Mouse (Mus musculus) embryonic facial prominence, embryonic 13.5 days (tissue): ENCODE measurements around the gene Cd101. TPM values are rescaled to one million over a fixed set of nuclear protein-coding genes. Genes with fewer than 3 reads are reported as not detected.

Source experiments
- ATAC-seq: fragments of 200-750 bp; cut with Nextera tagmentation; 2 replicates; pipeline ENCODE4 v1.8.0; 2017; ENCODE audit warnings: low read depth; ENCODE audit not compliant: insufficient number of reproducible peaks, insufficient read depth, low FRiP score, low TSS enrichment
- H3K27ac ChIP-seq: fragments of 300-500 bp; sonication (generic); 2 replicates; pipeline ENCODE4 v1.5.1; 2015; ENCODE audit warnings: moderate library complexity, mild to moderate bottlenecking, inconsistent platforms
- H3K27me3 ChIP-seq: fragments of 300-500 bp; sonication (generic); 2 replicates; pipeline ENCODE4 v1.6.1; 2015; ENCODE audit warnings: mild to moderate bottlenecking, inconsistent platforms
- H3K36me3 ChIP-seq: fragments of 300-500 bp; sonication (generic); 2 replicates; pipeline ENCODE4 v1.6.1; 2015; ENCODE audit warnings: mild to moderate bottlenecking, inconsistent platforms
- H3K4me1 ChIP-seq: fragments of 300-500 bp; sonication (generic); 2 replicates; pipeline ENCODE4 v1.6.1; 2015; ENCODE audit warnings: inconsistent platforms
- H3K4me2 ChIP-seq: fragments of 300-500 bp; sonication (generic); 2 replicates; pipeline ENCODE4 v1.6.1; 2015; ENCODE audit warnings: moderate library complexity, mild to moderate bottlenecking, inconsistent platforms
- H3K4me3 ChIP-seq: fragments of 300-500 bp; sonication (generic); 2 replicates; pipeline ENCODE4 v1.5.1; 2015; ENCODE audit warnings: mild to moderate bottlenecking, inconsistent platforms
- H3K9ac ChIP-seq: fragments of 300-500 bp; sonication (generic); 2 replicates; pipeline ENCODE4 v1.6.1; 2015; ENCODE audit warnings: mild to moderate bottlenecking, inconsistent platforms
- H3K9me3 ChIP-seq: fragments of 300-500 bp; sonication (generic); 2 replicates; pipeline ENCODE4 v1.6.1; 2016; ENCODE audit warnings: inconsistent platforms
- WGBS: fragments of 180-500 bp; shearing (Covaris S2); methylation state at CpG from one replicate; pipeline ENCODE4 v1.1.7; 2015; ENCODE audit warnings: mixed read lengths; 5-methylcytosine and 5-hydroxymethylcytosine counted together
- polyA plus RNA-seq: library from polyadenylated mRNA; unstranded; fragments of >200 nt; fragmentation: Nextera tagmentation; extraction: Ambion mirVana; gene quantifications from 2 replicates; pipeline ENCODE4 v1.2.1, GENCODE M21; 2015

The Cd101 gene
- polyA plus RNA-seq, 1 experiment from 2014 or later = 0.10 TPM

DNA sequence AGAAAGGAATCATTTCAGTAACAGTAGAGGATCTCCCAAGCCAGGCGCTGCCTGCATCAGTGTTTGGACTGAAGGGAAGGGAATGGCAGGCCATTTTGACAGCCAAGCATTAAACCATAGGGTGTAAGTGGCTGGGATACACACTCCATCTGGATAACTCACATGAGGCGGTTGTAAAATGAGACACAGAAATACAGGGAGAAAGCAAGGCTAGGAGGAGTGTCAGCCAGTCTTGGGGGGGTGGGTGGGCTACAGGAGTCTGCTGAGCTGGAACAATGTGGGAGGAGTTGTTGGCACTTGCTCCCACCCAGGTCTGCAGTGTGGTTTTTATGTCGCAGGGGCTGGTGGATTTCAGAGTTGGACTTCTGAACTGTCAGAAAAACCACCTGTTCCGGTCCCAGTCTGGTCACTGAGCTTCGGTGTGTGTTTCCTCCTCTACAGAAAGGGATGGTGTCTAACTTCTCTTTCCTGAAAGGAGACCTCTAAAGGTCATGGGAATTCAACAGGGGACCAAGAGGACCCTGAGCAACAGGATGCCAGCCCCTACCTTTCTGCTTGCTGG, 8.7 kb upstream of the Cd101 start:
- Histone ChIP-seq H3K36me3 (peaks cover 33% of the 10 kb centered on the region), H3K9ac (no peak overlapping the region), H3K4me2 (no peak overlapping the region), H3K27ac (no peak overlapping the region), H3K4me3 (no peak overlapping the region), H3K27me3 (no peaks in the 10 kb centered on the region), H3K9me3 (no peaks in the 10 kb centered on the region), H3K4me1 (peaks cover 43% of the 10 kb centered on the region)
- WGBS = 73% methylated on average over 5 of the region's 5 CpGs
- ATAC-seq = no peak

GRCm38 (mm10) chr3:101036001-101036400, 6.6 kb upstream of the Cd101 start:
- Histone ChIP-seq H3K4me2 (no peak overlapping the region), H3K4me3 (no peak overlapping the region), H3K4me1 (peaks cover 43% of the 10 kb centered on the region), H3K27me3 (no peaks in the 10 kb centered on the region), H3K27ac (no peak overlapping the region), H3K36me3 (peaks cover 17% of the 10 kb centered on the region), H3K9ac (no peak overlapping the region), H3K9me3 (no peaks in the 10 kb centered on the region)
- 90% methylated on average over 2 of the region's 2 CpGs for whole genome bisulfite sequencing
- no peak for ATAC-seq

DNA sequence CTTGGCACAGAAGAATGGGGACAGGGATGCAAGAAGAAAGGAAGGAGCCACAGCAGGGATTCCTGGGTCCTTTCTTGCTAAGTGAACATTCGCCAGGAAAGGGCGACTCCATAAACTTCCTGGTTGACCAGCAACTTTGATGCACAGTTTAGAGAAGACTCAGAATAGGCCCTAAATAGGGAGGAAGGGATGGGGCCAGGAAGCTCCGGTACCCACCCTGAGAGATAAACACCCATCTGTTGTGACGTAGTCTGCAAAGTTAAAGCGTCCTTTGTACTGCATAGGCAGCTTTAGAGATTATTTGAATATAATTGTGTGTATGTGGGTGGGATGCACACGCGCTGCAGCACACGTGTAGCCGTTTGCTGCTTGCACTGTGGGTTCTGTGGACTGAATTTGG, 5.2 kb upstream of the Cd101 start:
- no peaks in the 10 kb centered on the region for H3K9me3 ChIP-seq
- H3K36me3 ChIP-seq = peaks cover 7% of the 10 kb centered on the region; the same call in 1 of the 2 replicates
- WGBS = 93% methylated on average over 9 of the region's 9 CpGs
- peaks cover 36% of the 10 kb centered on the region for H3K4me1 ChIP-seq
- no peak overlapping the region for H3K4me3 ChIP-seq
- H3K4me2 ChIP-seq = no peak overlapping the region
- H3K9ac ChIP-seq = no peak overlapping the region
- H3K27ac ChIP-seq = no peak overlapping the region
- ATAC-seq = no peak
- H3K27me3 ChIP-seq = no peaks in the 10 kb centered on the region

GRCm38 (mm10) chr3:101033644-101034043, 4.3 kb upstream of the Cd101 start:
- H3K27me3 ChIP-seq = no peaks in the 10 kb centered on the region
- peaks cover 7% of the 10 kb centered on the region; the same call in 1 of the 2 replicates for H3K36me3 ChIP-seq
- no peak overlapping the region for H3K4me2 ChIP-seq
- no peaks in the 10 kb centered on the region for H3K9me3 ChIP-seq
- H3K27ac ChIP-seq = no peak overlapping the region
- no peak overlapping the region for H3K9ac ChIP-seq
- ATAC-seq = 0 out of 2 replicates have a peak, but pooled peaks have one; percentile 15
- WGBS = 36% methylated on average over 4 of the region's 4 CpGs
- H3K4me1 ChIP-seq = peaks cover 33% of the 10 kb centered on the region
- H3K4me3 ChIP-seq = no peak overlapping the region

- H3K36me3 ChIP-seq = no peaks in the 10 kb centered on the region
- peak overlapping the region; percentile 51; the same call in 1 of the 2 replicates for H3K27ac ChIP-seq
- 41% methylated on average over 7 of the region's 7 CpGs for WGBS
- ATAC-seq = no peak
- no peaks in the 10 kb centered on the region for H3K9me3 ChIP-seq
- H3K4me2 ChIP-seq = peak overlapping the region; percentile 26; the same call in 1 of the 2 replicates
- H3K4me1 ChIP-seq = peaks cover 20% of the 10 kb centered on the region
- H3K27me3 ChIP-seq = no peaks in the 10 kb centered on the region
- no peak overlapping the region for H3K4me3 ChIP-seq
- H3K9ac ChIP-seq = no peak overlapping the region
These were observed 2.2 kb upstream of the Cd101 start for GRCm38 (mm10) chr3:101031456-101032142.

DNA sequence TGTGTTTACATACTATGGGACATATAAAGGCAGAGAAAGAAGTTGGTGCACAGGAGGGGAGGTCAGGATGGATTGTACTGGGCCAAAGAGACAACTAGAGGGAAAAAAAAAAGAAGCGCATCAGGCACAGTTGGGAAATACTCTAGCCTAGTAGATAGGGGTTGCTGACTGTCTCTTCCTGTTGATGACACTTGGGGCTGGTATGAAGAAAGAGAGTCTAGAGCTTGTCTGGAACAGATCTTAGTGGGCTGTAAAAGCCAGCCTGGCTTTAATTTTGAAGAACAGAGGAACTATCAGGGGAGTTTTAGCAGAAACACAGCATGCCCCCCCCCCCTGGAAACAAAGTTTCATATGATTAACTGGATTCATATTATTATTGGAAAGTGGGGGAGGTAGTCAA, 1.3 kb upstream of the Cd101 start:
- Histone ChIP-seq H3K36me3 (no peaks in the 10 kb centered on the region), H3K4me1 (peaks cover 20% of the 10 kb centered on the region), H3K4me2 (no peak overlapping the region), H3K9ac (no peak overlapping the region), H3K27ac (no peak overlapping the region), H3K9me3 (no peaks in the 10 kb centered on the region), H3K27me3 (no peaks in the 10 kb centered on the region), H3K4me3 (no peak overlapping the region)
- ATAC-seq = no peak
- WGBS = 92% methylated on average over 1 of the region's 1 CpGs

DNA sequence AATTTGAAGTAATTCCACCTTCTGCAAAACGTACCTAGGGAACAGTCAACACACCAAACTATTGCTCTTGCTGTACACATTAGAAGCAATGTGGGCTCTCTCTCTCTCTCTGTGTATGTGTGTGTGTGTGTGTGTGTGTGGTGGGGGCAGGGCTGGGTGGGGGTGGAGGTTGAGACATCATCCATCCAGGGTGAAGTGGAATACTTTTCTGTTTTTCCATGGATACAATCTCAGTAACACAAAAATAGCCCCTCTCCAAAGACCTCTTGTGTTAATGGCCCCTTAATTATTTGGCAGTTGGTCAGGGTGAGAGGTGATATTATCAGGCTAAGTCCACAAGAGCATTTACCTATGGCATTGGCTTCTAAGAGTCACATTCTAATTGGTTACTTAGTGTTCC, 2.6 kb downstream of the Cd101 start:
- WGBS = 71% methylated on average over 1 of the region's 1 CpGs
- Histone ChIP-seq H3K9ac (no peak overlapping the region), H3K4me2 (no peak overlapping the region), H3K27ac (no peak overlapping the region), H3K4me1 (peaks cover 13% of the 10 kb centered on the region), H3K4me3 (no peak overlapping the region), H3K27me3 (no peaks in the 10 kb centered on the region), H3K36me3 (no peaks in the 10 kb centered on the region), H3K9me3 (no peaks in the 10 kb centered on the region)
- no peak for ATAC-seq

DNA sequence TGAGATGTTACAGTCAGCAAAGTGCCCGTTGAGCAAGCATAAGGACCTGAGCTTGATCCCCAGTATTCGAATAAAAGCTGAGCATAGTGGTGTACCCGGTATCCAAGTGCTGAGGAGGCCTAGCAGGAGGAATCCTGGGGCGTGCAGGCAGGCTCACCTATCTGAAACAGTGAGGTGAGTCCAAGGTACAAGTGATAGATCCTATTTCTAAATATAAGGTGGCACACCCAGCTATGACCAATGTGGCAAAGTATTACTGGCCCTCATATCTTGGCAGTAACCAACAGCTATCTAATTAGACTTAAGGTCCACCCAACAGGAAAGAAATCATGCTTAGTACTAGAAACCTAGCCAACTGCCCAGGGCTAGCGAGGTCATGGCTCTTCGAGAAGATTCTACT, 6.4 kb downstream of the Cd101 start:
- H3K9ac ChIP-seq = no peak overlapping the region
- no peaks in the 10 kb centered on the region for H3K4me1 ChIP-seq
- no peaks in the 10 kb centered on the region for H3K9me3 ChIP-seq
- no peak overlapping the region for H3K4me3 ChIP-seq
- WGBS = 88% methylated on average over 6 of the region's 6 CpGs
- H3K36me3 ChIP-seq = no peaks in the 10 kb centered on the region
- H3K27ac ChIP-seq = no peak overlapping the region
- H3K4me2 ChIP-seq = no peak overlapping the region
- H3K27me3 ChIP-seq = no peaks in the 10 kb centered on the region
- ATAC-seq = no peak

DNA sequence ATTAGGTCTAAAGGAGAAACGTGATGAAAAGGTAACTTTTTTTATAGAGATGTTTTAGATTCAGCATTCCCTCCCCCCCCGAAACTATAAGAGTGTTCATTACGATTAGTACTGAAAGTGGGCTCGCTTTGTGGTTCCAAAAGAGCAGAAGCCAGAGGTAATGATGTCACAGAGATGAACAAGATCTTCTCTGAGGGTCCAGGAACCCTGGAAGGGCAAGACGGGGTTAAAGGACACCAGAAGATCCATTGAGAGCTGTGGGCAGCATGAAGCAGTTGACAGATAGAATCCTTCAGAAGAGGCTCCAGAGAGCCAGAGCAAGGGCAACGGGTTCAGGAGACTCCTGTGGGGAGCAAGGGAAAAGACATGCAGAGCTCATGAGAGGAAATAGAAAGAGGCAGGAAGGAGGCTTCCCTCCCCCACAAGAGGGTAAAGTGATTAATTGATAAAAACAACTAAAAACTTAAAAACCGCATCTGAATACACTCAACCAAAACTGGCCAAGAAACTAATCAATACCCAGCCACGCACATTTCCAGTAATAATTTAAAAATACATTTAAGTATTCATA, 7.8 kb downstream of the Cd101 start:
- H3K4me3 ChIP-seq = no peak overlapping the region
- WGBS = 72% methylated on average over 8 of the region's 8 CpGs
- ATAC-seq = no peak

DNA sequence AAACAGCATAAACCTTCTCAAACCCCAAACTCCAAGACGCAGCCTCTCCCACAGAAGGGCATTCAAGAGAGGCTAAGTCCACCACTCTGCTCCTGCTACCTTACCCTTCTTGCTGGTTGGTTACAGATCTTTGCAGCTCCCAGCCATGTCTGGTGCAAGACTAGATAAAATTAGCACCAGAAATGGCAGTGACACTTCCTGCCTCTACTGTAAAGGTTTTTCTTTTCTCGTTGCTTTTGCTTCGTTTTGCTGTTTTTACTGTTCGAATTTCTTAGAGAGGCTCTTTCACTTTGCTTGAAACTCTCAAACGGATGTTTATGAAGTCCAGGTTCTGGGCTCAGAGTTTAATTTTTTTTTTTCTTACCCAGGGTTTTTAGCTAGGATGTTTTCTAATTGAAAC, 8.3 kb downstream of the Cd101 start:
- no peaks in the 10 kb centered on the region for H3K4me1 ChIP-seq
- WGBS = 73% methylated on average over 5 of the region's 5 CpGs
- no peak for ATAC-seq
- H3K36me3 ChIP-seq = no peaks in the 10 kb centered on the region
- H3K9ac ChIP-seq = no peak overlapping the region
- no peak overlapping the region for H3K4me3 ChIP-seq
- no peak overlapping the region for H3K27ac ChIP-seq
- H3K9me3 ChIP-seq = no peaks in the 10 kb centered on the region
- H3K4me2 ChIP-seq = no peak overlapping the region
- no peaks in the 10 kb centered on the region for H3K27me3 ChIP-seq

More for the DNA sequence above, 7.8 kb downstream of the Cd101 start:
- Histone ChIP-seq H3K9ac (no peak overlapping the region), H3K36me3 (no peaks in the 10 kb centered on the region), H3K4me1 (no peaks in the 10 kb centered on the region), H3K27ac (no peak overlapping the region), H3K9me3 (no peaks in the 10 kb centered on the region), H3K27me3 (no peaks in the 10 kb centered on the region), H3K4me2 (no peak overlapping the region)

- Histone ChIP-seq H3K4me3 (no peak overlapping the region), H3K27ac (no peak overlapping the region), H3K4me1 (peaks cover 13% of the 10 kb centered on the region), H3K27me3 (no peaks in the 10 kb centered on the region), H3K9ac (no peak overlapping the region), H3K9me3 (no peaks in the 10 kb centered on the region), H3K36me3 (no peaks in the 10 kb centered on the region), H3K4me2 (no peak overlapping the region)
- no peak for ATAC-seq
- 70% methylated on average over 6 of the region's 6 CpGs for WGBS
These were observed 10.9 kb downstream of the Cd101 start for GRCm38 (mm10) chr3:101018494-101018893.

DNA sequence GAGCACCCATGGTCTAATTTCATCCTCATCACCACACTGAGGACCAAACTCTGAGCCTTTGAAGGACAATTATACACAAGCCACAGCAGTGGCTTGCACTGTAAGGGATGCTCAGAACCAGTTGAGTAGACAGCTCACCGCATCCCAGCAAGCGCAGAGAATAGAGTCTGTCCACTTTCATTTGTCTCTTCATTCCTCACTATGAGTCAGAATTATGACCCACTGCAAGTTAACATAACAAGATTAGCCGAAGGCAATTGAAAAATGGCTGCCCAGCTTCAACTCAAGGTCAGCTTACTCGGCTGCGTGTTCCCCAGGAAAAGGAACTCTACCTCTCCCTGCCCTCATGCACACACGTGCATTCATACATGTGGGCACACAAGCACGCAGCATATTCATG, 13.3 kb downstream of the Cd101 start:
- H3K27me3 ChIP-seq = no peaks in the 10 kb centered on the region
- H3K27ac ChIP-seq = no peak overlapping the region
- no peak for ATAC-seq
- H3K4me3 ChIP-seq = no peak overlapping the region
- no peak overlapping the region for H3K4me2 ChIP-seq
- H3K36me3 ChIP-seq = no peaks in the 10 kb centered on the region
- no peaks in the 10 kb centered on the region for H3K9me3 ChIP-seq
- WGBS = 90% methylated on average over 7 of the region's 7 CpGs
- H3K9ac ChIP-seq = no peak overlapping the region
- H3K4me1 ChIP-seq = peaks cover 19% of the 10 kb centered on the region
